Mouse (Mus musculus): ENCODE results near the gene Rnf123. TPM values are rescaled to one million over a fixed set of nuclear protein-coding genes. Genes with fewer than 3 reads are reported as not detected.
"Not testable (repeated sequence)": the region's sequence is repeated elsewhere in the genome, so short reads cannot be mapped to it uniquely, and the experiment has no call there.

Gene Rnf123
- polyA plus RNA-seq, 1 experiment = 107 TPM

GRCm38 (mm10) chr9:108035331-108036156, 47.6 kb downstream of the Rnf123 start:
- TF ChIP-seq GATA1 (IDR thresholded peaks at IDR 0.05; ENCODE audit: low read length) (no peak), TAL1 (IDR thresholded peaks at IDR 0.05; ENCODE audit: low read length) (no peak)
- Histone ChIP-seq H3K36me3 (ENCODE audit: control insufficient read depth) (peaks cover 94% of the 10 kb centered on the region), H3K27me3 (ENCODE audit: control insufficient read depth) (no peaks in the 10 kb centered on the region), H3K4me1 (ENCODE audit: control insufficient read depth) (peaks cover 12% of the 10 kb centered on the region), H3K4me3 (replicated peaks) (no peak overlapping the region), H3K9me3 (ENCODE audit: control insufficient read depth, low read length) (no peaks in the 10 kb centered on the region)

GRCm38 (mm10) chr9:108032126-108032525, 51.0 kb downstream of the Rnf123 start:
- no peak for TF ChIP-seq GATA1 (IDR thresholded peaks at IDR 0.05; ENCODE audit: low read length)

GRCm38 (mm10) chr9:108027867-108028266, 55.3 kb downstream of the Rnf123 start:
- peaks cover 95% of the 10 kb centered on the region for H3K36me3 ChIP-seq (ENCODE audit: control insufficient read depth)

More at GRCm38 (mm10) chr9:108032126-108032525, 51.0 kb downstream of the Rnf123 start:
- H3K27me3 ChIP-seq (ENCODE audit: control insufficient read depth) = no peaks in the 10 kb centered on the region
- peaks cover 96% of the 10 kb centered on the region for H3K36me3 ChIP-seq (ENCODE audit: control insufficient read depth)
- no peak overlapping the region for H3K4me3 ChIP-seq (replicated peaks)
- H3K9me3 ChIP-seq (ENCODE audit: control insufficient read depth, low read length) = peaks cover 4% of the 10 kb centered on the region
- peaks cover 11% of the 10 kb centered on the region for H3K4me1 ChIP-seq (ENCODE audit: control insufficient read depth)

GRCm38 (mm10) chr9:108026584-108026983, 56.6 kb downstream of the Rnf123 start:
- Histone ChIP-seq H3K4me1 (ENCODE audit: control insufficient read depth) (peaks cover 6% of the 10 kb centered on the region), H3K4me3 (replicated peaks) (no peak overlapping the region), H3K9me3 (ENCODE audit: control insufficient read depth, low read length) (peaks cover 4% of the 10 kb centered on the region), H3K36me3 (ENCODE audit: control insufficient read depth) (peaks cover 92% of the 10 kb centered on the region), H3K27me3 (ENCODE audit: control insufficient read depth) (no peaks in the 10 kb centered on the region)
- TF ChIP-seq TAL1 (IDR thresholded peaks at IDR 0.05; ENCODE audit: low read length) = no peak
- no peak for TF ChIP-seq GATA1 (IDR thresholded peaks at IDR 0.05; ENCODE audit: low read length)

More at GRCm38 (mm10) chr9:108027867-108028266, 55.3 kb downstream of the Rnf123 start:
- Histone ChIP-seq H3K9me3 (ENCODE audit: control insufficient read depth, low read length) (peaks cover 4% of the 10 kb centered on the region), H3K4me1 (ENCODE audit: control insufficient read depth) (peaks cover 4% of the 10 kb centered on the region), H3K27me3 (ENCODE audit: control insufficient read depth) (no peaks in the 10 kb centered on the region), H3K4me3 (replicated peaks) (no peak overlapping the region)
- TF ChIP-seq GATA1 (IDR thresholded peaks at IDR 0.05; ENCODE audit: low read length) (no peak), TAL1 (IDR thresholded peaks at IDR 0.05; ENCODE audit: low read length) (no peak)

GRCm38 (mm10) chr9:108023216-108023615, 59.9 kb downstream of the Rnf123 start:
- H3K4me3 ChIP-seq (replicated peaks) = no peak overlapping the region
- H3K4me1 ChIP-seq (ENCODE audit: control insufficient read depth) = peaks cover 7% of the 10 kb centered on the region
- peaks cover 88% of the 10 kb centered on the region for H3K36me3 ChIP-seq (ENCODE audit: control insufficient read depth)
- H3K9me3 ChIP-seq (ENCODE audit: control insufficient read depth, low read length) = peaks cover 4% of the 10 kb centered on the region
- no peak for TF ChIP-seq TAL1 (IDR thresholded peaks at IDR 0.05; ENCODE audit: low read length)
- no peak for TF ChIP-seq GATA1 (IDR thresholded peaks at IDR 0.05; ENCODE audit: low read length)
- H3K27me3 ChIP-seq (ENCODE audit: control insufficient read depth) = no peaks in the 10 kb centered on the region

- peaks cover 6% of the 10 kb centered on the region for H3K4me1 ChIP-seq (ENCODE audit: control insufficient read depth)
- no peak for TF ChIP-seq GATA1 (IDR thresholded peaks at IDR 0.05; ENCODE audit: low read length)
- TF ChIP-seq TAL1 (IDR thresholded peaks at IDR 0.05; ENCODE audit: low read length) = no peak
- H3K4me3 ChIP-seq (replicated peaks) = no peak overlapping the region
- peaks cover 86% of the 10 kb centered on the region for H3K36me3 ChIP-seq (ENCODE audit: control insufficient read depth)
- no peaks in the 10 kb centered on the region for H3K27me3 ChIP-seq (ENCODE audit: control insufficient read depth)
- H3K9me3 ChIP-seq (ENCODE audit: control insufficient read depth, low read length) = no peaks in the 10 kb centered on the region
Measured at GRCm38 (mm10) chr9:108020741-108021140, 62.4 kb downstream of the Rnf123 start.

GRCm38 (mm10) chr9:108017127-108017526, 66.0 kb downstream of the Rnf123 start:
- H3K9me3 ChIP-seq (ENCODE audit: control insufficient read depth, low read length) = no peaks in the 10 kb centered on the region
- TF ChIP-seq TAL1 (IDR thresholded peaks at IDR 0.05; ENCODE audit: low read length) (no peak), GATA1 (IDR thresholded peaks at IDR 0.05; ENCODE audit: low read length) (no peak)
- H3K4me3 ChIP-seq (replicated peaks) = no peak overlapping the region
- H3K27me3 ChIP-seq (ENCODE audit: control insufficient read depth) = no peaks in the 10 kb centered on the region
- H3K4me1 ChIP-seq (ENCODE audit: control insufficient read depth) = peaks cover 7% of the 10 kb centered on the region
- peaks cover 88% of the 10 kb centered on the region for H3K36me3 ChIP-seq (ENCODE audit: control insufficient read depth)

GRCm38 (mm10) chr9:108013577-108013976, 69.6 kb downstream of the Rnf123 start:
- H3K27me3 ChIP-seq (ENCODE audit: control insufficient read depth); H3K4me3 ChIP-seq (replicated peaks); H3K9me3 ChIP-seq (ENCODE audit: control insufficient read depth, low read length): not testable (repeated sequence)
- H3K4me1 ChIP-seq (ENCODE audit: control insufficient read depth) = peaks cover 15% of the 10 kb centered on the region
- H3K36me3 ChIP-seq (ENCODE audit: control insufficient read depth) = peaks cover 94% of the 10 kb centered on the region

- H3K4me1 ChIP-seq (ENCODE audit: control insufficient read depth) = peaks cover 33% of the 10 kb centered on the region
- TF ChIP-seq GATA1 (IDR thresholded peaks at IDR 0.05; ENCODE audit: low read length) (no peak), TAL1 (IDR thresholded peaks at IDR 0.05; ENCODE audit: low read length) (no peak)
Measured at GRCm38 (mm10) chr9:108010385-108010784, 72.8 kb downstream of the Rnf123 start.

More at GRCm38 (mm10) chr9:108010385-108010784, 72.8 kb downstream of the Rnf123 start:
- Histone ChIP-seq H3K4me3 (replicated peaks) (no peak overlapping the region), H3K9me3 (ENCODE audit: control insufficient read depth, low read length) (no peaks in the 10 kb centered on the region), H3K36me3 (ENCODE audit: control insufficient read depth) (peaks cover 93% of the 10 kb centered on the region), H3K27me3 (ENCODE audit: control insufficient read depth) (no peaks in the 10 kb centered on the region)
